Mouse (Mus musculus) lung, embryonic 16.5 days (tissue): ENCODE measurements around the gene Phf11b. TPM values are rescaled to one million over a fixed set of nuclear protein-coding genes. Genes with fewer than 3 reads are reported as not detected.
A peak's percentile ranks its signal among the peaks of the same experiment; 100 is the strongest.
"Not testable (repeated sequence)": the region's sequence is repeated elsewhere in the genome, so short reads cannot be mapped to it uniquely, and the experiment has no call there.

Source experiments
- ATAC-seq: fragments of 200-750 bp; cut with Nextera tagmentation; 2 replicates; pipeline ENCODE4 v1.8.0; 2017; ENCODE audit warnings: low read depth, mild to moderate bottlenecking, moderate library complexity
- H3K27ac ChIP-seq: fragments of 300-500 bp; sonication (generic); 2 replicates; pipeline ENCODE4 v1.5.1; 2014; ENCODE audit warnings: mild to moderate bottlenecking, control low read depth, low read length
- H3K27me3 ChIP-seq: fragments of 300-500 bp; sonication (generic); 2 replicates; pipeline ENCODE4 v1.6.1; 2014; ENCODE audit warnings: low read depth, low read length, mixed read lengths; ENCODE audit not compliant: control insufficient read depth, insufficient read depth
- H3K36me3 ChIP-seq: fragments of 300-500 bp; sonication (generic); 2 replicates; pipeline ENCODE4 v1.6.1; 2014; ENCODE audit warnings: low read length; ENCODE audit not compliant: control insufficient read depth, insufficient read depth
- H3K4me1 ChIP-seq: fragments of 300-500 bp; sonication (generic); replicated peaks from 2 replicates; pipeline ENCODE4 v1.6.1; 2014; ENCODE audit warnings: low read length, mixed read lengths; ENCODE audit not compliant: control insufficient read depth, insufficient read depth
- H3K4me2 ChIP-seq: fragments of 300-500 bp; sonication (generic); 2 replicates; pipeline ENCODE4 v1.6.1; 2014; ENCODE audit warnings: low read depth, low read length, control low read depth
- H3K4me3 ChIP-seq: fragments of 300-500 bp; sonication (generic); 2 replicates; pipeline ENCODE4 v1.5.1; 2014; ENCODE audit warnings: mild to moderate bottlenecking, low read length, control low read depth
- H3K9ac ChIP-seq: fragments of 300-500 bp; sonication (generic); 2 replicates; pipeline ENCODE4 v1.6.1; 2014; ENCODE audit warnings: low read length, control low read depth
- H3K9me3 ChIP-seq: fragments of 300-500 bp; sonication (generic); 2 replicates; pipeline ENCODE4 v1.6.1; 2016; ENCODE audit warnings: low read length; ENCODE audit not compliant: control insufficient read depth
- WGBS: fragments of 180-500 bp; shearing (Covaris S2); extraction: QIAGEN DNeasy Blood & Tissue Kit; methylation state at CpG from one replicate; pipeline ENCODE4 v1.1.7; 2014; 5-methylcytosine and 5-hydroxymethylcytosine counted together
- polyA plus RNA-seq: library from polyadenylated mRNA; unstranded; fragments of >200 nt; fragmentation: Nextera tagmentation; extraction: Ambion mirVana; gene quantifications from 2 replicates; pipeline ENCODE4 v1.2.1, GENCODE M21; 2015

The Phf11b gene
- polyA plus RNA-seq: 0.40 and 1.2 TPM in 2 replicates

DNA sequence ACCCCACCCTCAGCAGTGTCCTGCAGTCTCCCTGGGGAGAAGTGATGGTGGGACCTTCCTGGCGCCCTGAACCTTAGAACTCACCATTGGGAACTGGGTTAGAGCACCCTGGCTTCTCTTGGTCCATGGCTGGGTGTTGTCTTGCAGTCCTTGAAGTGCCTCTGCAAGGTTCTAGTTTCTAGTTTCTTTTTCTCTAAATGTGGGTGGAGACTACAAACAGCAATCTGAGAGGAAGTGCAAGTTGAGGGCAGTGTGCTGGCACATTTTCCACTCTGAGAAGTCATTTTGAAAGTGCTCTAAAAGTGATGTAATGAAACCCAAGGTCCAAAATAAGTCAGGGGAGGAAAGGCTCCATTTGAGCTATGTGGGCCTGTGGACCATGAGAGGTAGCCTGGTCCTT, at the start of gene Phf11b:
Gene Phf11b (minus strand): TSS at position 163 of the 400 bp plus-strand sequence.
- ATAC-seq, H3K4me2 ChIP-seq, H3K4me1 ChIP-seq, H3K9me3 ChIP-seq, H3K4me3 ChIP-seq, H3K36me3 ChIP-seq, H3K9ac ChIP-seq, H3K27ac ChIP-seq, H3K27me3 ChIP-seq: not testable (repeated sequence)
- 70% methylated on average over 1 of the region's 1 CpGs for WGBS

- not testable (repeated sequence) for H3K36me3 ChIP-seq, H3K9me3 ChIP-seq, H3K4me2 ChIP-seq, H3K27ac ChIP-seq, H3K27me3 ChIP-seq, ATAC-seq, H3K4me1 ChIP-seq, H3K9ac ChIP-seq, H3K4me3 ChIP-seq
- WGBS: 43% methylated on average over 4 of the region's 4 CpGs
Observed at GRCm38 (mm10) chr14:59390181-59390580, 49.0 kb upstream of the Phf11b start.

DNA sequence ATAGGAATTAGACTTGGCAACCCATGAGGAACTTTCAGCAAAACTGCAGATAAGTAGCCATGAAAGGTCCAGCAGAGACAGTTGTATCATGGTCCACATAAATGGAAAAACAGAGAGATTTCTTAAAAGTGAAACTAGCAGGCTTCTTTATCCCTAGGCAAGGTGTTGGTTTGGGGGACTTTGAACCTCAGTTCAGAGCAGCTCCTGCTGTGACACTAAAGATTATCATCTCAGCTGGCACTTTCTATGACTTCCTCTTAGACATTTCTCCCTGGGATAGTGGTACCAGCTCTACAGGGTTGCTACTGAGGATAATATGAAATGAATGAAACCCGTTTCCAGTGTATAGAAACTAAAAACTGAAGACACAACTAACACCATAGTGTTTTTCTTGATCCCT, 48.4 kb upstream of the Phf11b start:
- Histone ChIP-seq H3K9me3 (no peaks in the 10 kb centered on the region), H3K27me3 (no peaks in the 10 kb centered on the region), H3K27ac (no peak overlapping the region), H3K4me3 (no peak overlapping the region), H3K4me2 (no peak overlapping the region), H3K9ac (no peak overlapping the region), H3K4me1 (no peaks in the 10 kb centered on the region), H3K36me3 (no peaks in the 10 kb centered on the region)
- WGBS: 64% methylated on average over 1 of the region's 1 CpGs
- no peak for ATAC-seq

DNA sequence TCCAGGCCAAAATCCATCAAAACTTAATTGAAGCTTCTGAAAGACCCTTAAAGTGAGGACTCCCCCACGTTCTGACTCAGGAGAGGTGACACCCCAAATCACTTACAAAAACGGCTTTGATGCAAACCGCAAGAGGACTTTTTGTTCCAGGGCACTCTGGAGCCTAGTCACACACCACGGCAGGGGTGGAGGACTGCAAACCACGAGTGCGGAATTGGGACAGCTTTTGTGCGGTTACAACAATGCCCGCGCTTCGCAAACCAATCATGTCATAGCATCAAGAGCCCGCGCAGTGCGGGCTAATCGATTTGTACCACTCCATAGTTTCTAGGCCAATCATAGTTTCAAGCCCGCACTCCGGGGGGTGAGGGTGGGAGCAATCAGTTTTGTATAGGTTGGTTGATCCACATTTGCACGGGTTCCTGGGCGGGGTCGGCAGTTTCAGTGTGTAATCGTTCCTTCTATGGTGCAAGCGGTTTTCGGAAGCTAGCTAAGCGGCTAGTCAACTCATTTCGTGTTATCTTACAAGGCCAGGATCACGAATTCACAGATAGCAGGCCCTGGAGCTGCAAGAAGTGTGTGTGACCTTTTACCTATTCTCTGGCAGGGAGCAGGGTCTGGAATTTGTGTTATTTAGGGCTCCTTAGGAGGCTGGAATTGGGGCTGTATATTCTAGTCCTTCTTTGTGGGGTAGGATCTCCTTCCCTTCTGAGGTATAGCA, 29.4 kb upstream of the Phf11b start:
- no peak overlapping the region for H3K4me3 ChIP-seq
- WGBS: 89% methylated on average over 25 of the region's 25 CpGs
- no peaks in the 10 kb centered on the region for H3K4me1 ChIP-seq
- no peak for ATAC-seq
- H3K27ac ChIP-seq: no peak overlapping the region
- H3K4me2 ChIP-seq: no peak overlapping the region
- H3K9me3 ChIP-seq: peaks cover 4% of the 10 kb centered on the region; the same call in 1 of the 2 replicates
- no peaks in the 10 kb centered on the region for H3K36me3 ChIP-seq
- H3K27me3 ChIP-seq: no peaks in the 10 kb centered on the region
- no peak overlapping the region for H3K9ac ChIP-seq

GRCm38 (mm10) chr14:59366386-59367105, 25.4 kb upstream of the Phf11b start:
- Histone ChIP-seq H3K9me3 (peaks cover 4% of the 10 kb centered on the region; the same call in 1 of the 2 replicates), H3K4me1 (no peaks in the 10 kb centered on the region), H3K27me3 (no peaks in the 10 kb centered on the region), H3K9ac (no peak overlapping the region), H3K27ac (no peak overlapping the region), H3K4me2 (no peak overlapping the region), H3K36me3 (no peaks in the 10 kb centered on the region), H3K4me3 (no peak overlapping the region)
- 70% methylated on average over 8 of the region's 8 CpGs for WGBS
- ATAC-seq: no peak

DNA sequence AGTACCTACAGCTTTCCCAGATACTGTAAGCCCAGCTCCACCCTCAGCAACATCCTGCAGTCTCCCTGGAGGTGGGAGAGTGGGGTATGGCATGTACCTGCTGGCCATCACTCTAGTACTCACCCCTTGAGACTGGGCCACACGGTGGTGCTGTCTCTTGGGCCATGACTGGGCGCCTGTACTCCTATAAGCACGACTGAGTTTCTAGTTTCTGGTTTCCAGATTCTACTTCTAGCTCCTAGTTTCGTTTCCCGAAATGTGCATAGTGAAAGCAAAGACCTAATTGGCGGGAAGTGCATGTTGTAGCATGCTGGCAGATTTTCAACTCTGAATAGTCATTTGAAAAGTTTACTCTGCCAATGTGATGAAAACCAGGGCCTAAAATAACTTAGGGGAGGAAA, 24.1 kb upstream of the Phf11b start, which contains the start of gene Phf11d:
Gene Phf11d (minus strand): TSS at position 227 of the 401 bp plus-strand sequence.
- H3K4me3 ChIP-seq: no peak within 1 kb of the TSS
- no peaks in the 10 kb centered on the region for H3K36me3 ChIP-seq
- 73% methylated on average over 6 of the region's 6 CpGs for WGBS
- H3K9ac ChIP-seq: no peak within 1 kb of the TSS
- H3K9me3 ChIP-seq: no peaks in the 10 kb centered on the region
- ATAC-seq: peak; percentile 74
- no peak within 1 kb of the TSS for H3K4me2 ChIP-seq
- H3K27me3 ChIP-seq: no peaks in the 10 kb centered on the region
- peak within 1 kb of the TSS; percentile 46; the same call in 1 of the 2 replicates for H3K27ac ChIP-seq
- H3K4me1 ChIP-seq: no peaks in the 10 kb centered on the region

GRCm38 (mm10) chr14:59339541-59339940, 1.6 kb downstream of the Phf11b start:
- no peaks in the 10 kb centered on the region for H3K4me1 ChIP-seq
- H3K36me3 ChIP-seq: no peaks in the 10 kb centered on the region
- no peak overlapping the region for H3K4me3 ChIP-seq
- H3K27ac ChIP-seq: no peak overlapping the region
- no peak overlapping the region for H3K4me2 ChIP-seq
- H3K27me3 ChIP-seq: no peaks in the 10 kb centered on the region
- H3K9ac ChIP-seq: no peak overlapping the region
- WGBS: 88% methylated on average over 1 of the region's 1 CpGs
- ATAC-seq: no peak
- H3K9me3 ChIP-seq: no peaks in the 10 kb centered on the region

DNA sequence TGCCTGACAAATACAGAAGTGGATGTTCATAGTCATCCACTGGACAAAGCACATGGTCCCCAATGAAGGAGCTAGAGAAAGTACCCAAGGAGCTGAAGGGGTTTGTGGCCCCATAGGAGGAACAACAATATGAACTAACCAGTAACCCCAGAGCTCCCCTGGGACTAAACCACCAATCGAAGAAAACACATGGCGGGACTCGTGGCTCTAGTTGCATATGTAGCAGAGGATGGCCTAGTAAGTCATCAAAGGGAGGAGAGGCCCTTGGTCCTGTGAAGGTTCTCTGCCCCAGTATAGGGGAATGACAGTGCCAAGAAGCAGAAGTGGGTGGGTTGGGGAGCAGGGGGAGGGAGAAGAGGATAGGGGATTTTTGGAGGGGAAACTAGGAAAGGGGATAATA, 5.1 kb downstream of the Phf11b start:
- not testable (repeated sequence) for H3K4me2 ChIP-seq, H3K9ac ChIP-seq, H3K9me3 ChIP-seq, H3K4me1 ChIP-seq, H3K27me3 ChIP-seq, H3K27ac ChIP-seq, H3K36me3 ChIP-seq, H3K4me3 ChIP-seq, ATAC-seq
- 80% methylated on average over 3 of the region's 3 CpGs for WGBS

DNA sequence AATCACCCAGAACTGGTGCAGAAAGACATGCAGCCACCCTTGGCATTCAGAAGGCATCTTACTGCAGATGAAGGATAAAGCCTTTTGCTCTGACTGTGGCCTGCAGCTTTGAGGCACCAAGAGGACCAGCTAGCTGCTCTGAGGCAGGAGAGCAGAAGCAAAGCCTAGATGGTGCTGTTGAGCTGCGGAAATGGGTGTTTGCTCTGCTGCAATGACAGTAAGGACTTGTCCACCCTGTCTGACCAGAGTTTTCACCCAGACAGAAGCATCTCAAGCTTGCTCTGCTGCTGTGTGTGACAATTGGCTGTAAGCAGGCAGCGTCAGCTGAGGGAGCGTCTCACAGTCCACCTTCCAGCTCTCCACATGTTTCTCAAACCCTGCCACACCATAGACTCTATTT, 10.7 kb downstream of the Phf11b start:
- WGBS: 26% methylated on average over 3 of the region's 3 CpGs
- not testable (repeated sequence) for ATAC-seq, H3K4me2 ChIP-seq, H3K36me3 ChIP-seq, H3K4me1 ChIP-seq, H3K27me3 ChIP-seq, H3K9ac ChIP-seq, H3K9me3 ChIP-seq, H3K27ac ChIP-seq, H3K4me3 ChIP-seq
